Mouse (Mus musculus): ENCODE results near the gene Gm42957. TPM values are rescaled to one million over a fixed set of nuclear protein-coding genes. Genes with fewer than 3 reads are reported as not detected.

The Gm42957 gene
- polyA plus RNA-seq, 1 experiment from 2014 or later: not detected

- no peak for ATAC-seq (ENCODE audit: low read depth)
- H3K27ac ChIP-seq (ENCODE audit: low read depth, low read length): no peak overlapping the region
- H3K4me3 ChIP-seq (ENCODE audit: low read depth, low read length): no peak overlapping the region
- peaks cover 3% of the 10 kb centered on the region; the same call in 1 of the 2 replicates for H3K4me1 ChIP-seq (ENCODE audit: control insufficient read depth, insufficient read depth, low read length)
- H3K9ac ChIP-seq (replicated peaks; ENCODE audit: low read depth, low read length): no peak overlapping the region
- no peaks in the 10 kb centered on the region for H3K36me3 ChIP-seq (ENCODE audit: control insufficient read depth, insufficient read depth, low read length)
- no peaks in the 10 kb centered on the region for H3K27me3 ChIP-seq (ENCODE audit: control insufficient read depth, insufficient read depth, low read length)
- H3K9me3 ChIP-seq (ENCODE audit: control insufficient read depth, low read length): no peaks in the 10 kb centered on the region
- H3K4me2 ChIP-seq (ENCODE audit: low read depth, low read length): no peak overlapping the region
- 17% methylated on average over 3 of the region's 3 CpGs for WGBS
Measured at GRCm38 (mm10) chr3:96692506-96692905, 57.2 kb downstream of the Gm42957 start.

- WGBS: 81% methylated on average over 1 of the region's 1 CpGs
- no peaks in the 10 kb centered on the region for H3K36me3 ChIP-seq (ENCODE audit: control insufficient read depth, insufficient read depth, low read length)
- H3K27me3 ChIP-seq (ENCODE audit: control insufficient read depth, insufficient read depth, low read length): no peaks in the 10 kb centered on the region
- no peak overlapping the region for H3K4me3 ChIP-seq (ENCODE audit: low read depth, low read length)
- H3K4me2 ChIP-seq (ENCODE audit: low read depth, low read length): no peak overlapping the region
- peaks cover 3% of the 10 kb centered on the region; the same call in 1 of the 2 replicates for H3K4me1 ChIP-seq (ENCODE audit: control insufficient read depth, insufficient read depth, low read length)
- no peak for ATAC-seq (ENCODE audit: low read depth)
- no peaks in the 10 kb centered on the region for H3K9me3 ChIP-seq (ENCODE audit: control insufficient read depth, low read length)
- no peak overlapping the region for H3K9ac ChIP-seq (replicated peaks; ENCODE audit: low read depth, low read length)
- no peak overlapping the region for H3K27ac ChIP-seq (ENCODE audit: low read depth, low read length)
Measured at GRCm38 (mm10) chr3:96693579-96693978, 58.3 kb downstream of the Gm42957 start.

GRCm38 (mm10) chr3:96696198-96696765 lies 61.0 kb downstream of the Gm42957 start, which contains the start of gene Pias3:
Pias3 (plus strand) TSS chr3:96696384.
- Histone ChIP-seq H3K4me1 (ENCODE audit: control insufficient read depth, insufficient read depth, low read length) (peaks cover 3% of the 10 kb centered on the region; the same call in 1 of the 2 replicates), H3K27ac (ENCODE audit: low read depth, low read length) (peak within 1 kb of the TSS; percentile 87), H3K4me3 (ENCODE audit: low read depth, low read length) (peak within 1 kb of the TSS; percentile 87), H3K9me3 (ENCODE audit: control insufficient read depth, low read length) (no peaks in the 10 kb centered on the region), H3K9ac (replicated peaks; ENCODE audit: low read depth, low read length) (peak within 1 kb of the TSS; percentile 80), H3K36me3 (ENCODE audit: control insufficient read depth, insufficient read depth, low read length) (peaks cover 2% of the 10 kb centered on the region), H3K4me2 (ENCODE audit: low read depth, low read length) (peak within 1 kb of the TSS; percentile 52), H3K27me3 (ENCODE audit: control insufficient read depth, insufficient read depth, low read length) (no peaks in the 10 kb centered on the region)
- peak; percentile 53; the same call in 1 of the 2 replicates for ATAC-seq (ENCODE audit: low read depth)
- WGBS: under 1% methylated on average over 35 of the region's 35 CpGs

- ATAC-seq (ENCODE audit: low read depth): peak; percentile 92
- Histone ChIP-seq H3K4me1 (ENCODE audit: control insufficient read depth, insufficient read depth, low read length) (peaks cover 3% of the 10 kb centered on the region; the same call in 1 of the 2 replicates), H3K27ac (ENCODE audit: low read depth, low read length) (peak overlapping the region; percentile 87), H3K9me3 (ENCODE audit: control insufficient read depth, low read length) (no peaks in the 10 kb centered on the region), H3K9ac (replicated peaks; ENCODE audit: low read depth, low read length) (peak overlapping the region; percentile 80), H3K27me3 (ENCODE audit: control insufficient read depth, insufficient read depth, low read length) (no peaks in the 10 kb centered on the region), H3K4me2 (ENCODE audit: low read depth, low read length) (peak overlapping the region; percentile 52), H3K36me3 (ENCODE audit: control insufficient read depth, insufficient read depth, low read length) (peaks cover 10% of the 10 kb centered on the region), H3K4me3 (ENCODE audit: low read depth, low read length) (peak overlapping the region; percentile 87)
- WGBS: under 1% methylated on average over 78 of the region's 85 CpGs
Measured at GRCm38 (mm10) chr3:96696766-96697732, 61.8 kb downstream of the Gm42957 start.

GRCm38 (mm10) chr3:96698993-96699690 lies 63.9 kb downstream of the Gm42957 start:
- H3K4me3 ChIP-seq (ENCODE audit: low read depth, low read length): no peak overlapping the region
- H3K4me2 ChIP-seq (ENCODE audit: low read depth, low read length): no peak overlapping the region
- H3K27ac ChIP-seq (ENCODE audit: low read depth, low read length): no peak overlapping the region
- H3K36me3 ChIP-seq (ENCODE audit: control insufficient read depth, insufficient read depth, low read length): peaks cover 19% of the 10 kb centered on the region
- no peaks in the 10 kb centered on the region for H3K9me3 ChIP-seq (ENCODE audit: control insufficient read depth, low read length)
- H3K4me1 ChIP-seq (ENCODE audit: control insufficient read depth, insufficient read depth, low read length): peaks cover 3% of the 10 kb centered on the region; the same call in 1 of the 2 replicates
- ATAC-seq (ENCODE audit: low read depth): no peak
- 49% methylated on average over 19 of the region's 19 CpGs for WGBS
- H3K27me3 ChIP-seq (ENCODE audit: control insufficient read depth, insufficient read depth, low read length): no peaks in the 10 kb centered on the region
- no peak overlapping the region for H3K9ac ChIP-seq (replicated peaks; ENCODE audit: low read depth, low read length)

GRCm38 (mm10) chr3:96700376-96700775 lies 65.1 kb downstream of the Gm42957 start:
- no peak for ATAC-seq (ENCODE audit: low read depth)
- 54% methylated on average over 7 of the region's 7 CpGs for WGBS
- Histone ChIP-seq H3K36me3 (ENCODE audit: control insufficient read depth, insufficient read depth, low read length) (peaks cover 19% of the 10 kb centered on the region), H3K4me1 (ENCODE audit: control insufficient read depth, insufficient read depth, low read length) (peaks cover 3% of the 10 kb centered on the region; the same call in 1 of the 2 replicates), H3K4me3 (ENCODE audit: low read depth, low read length) (no peak overlapping the region), H3K9ac (replicated peaks; ENCODE audit: low read depth, low read length) (no peak overlapping the region), H3K27ac (ENCODE audit: low read depth, low read length) (no peak overlapping the region), H3K4me2 (ENCODE audit: low read depth, low read length) (no peak overlapping the region), H3K27me3 (ENCODE audit: control insufficient read depth, insufficient read depth, low read length) (no peaks in the 10 kb centered on the region), H3K9me3 (ENCODE audit: control insufficient read depth, low read length) (no peaks in the 10 kb centered on the region)

GRCm38 (mm10) chr3:96701003-96701402 lies 65.7 kb downstream of the Gm42957 start:
- WGBS: 88% methylated on average over 4 of the region's 4 CpGs
- Histone ChIP-seq H3K9ac (replicated peaks; ENCODE audit: low read depth, low read length) (no peak overlapping the region), H3K9me3 (ENCODE audit: control insufficient read depth, low read length) (no peaks in the 10 kb centered on the region), H3K27ac (ENCODE audit: low read depth, low read length) (no peak overlapping the region), H3K4me1 (ENCODE audit: control insufficient read depth, insufficient read depth, low read length) (peaks cover 3% of the 10 kb centered on the region; the same call in 1 of the 2 replicates), H3K36me3 (ENCODE audit: control insufficient read depth, insufficient read depth, low read length) (peaks cover 19% of the 10 kb centered on the region), H3K27me3 (ENCODE audit: control insufficient read depth, insufficient read depth, low read length) (no peaks in the 10 kb centered on the region), H3K4me3 (ENCODE audit: low read depth, low read length) (no peak overlapping the region), H3K4me2 (ENCODE audit: low read depth, low read length) (no peak overlapping the region)
- no peak for ATAC-seq (ENCODE audit: low read depth)

All from neural tube, embryonic 14.5 days (tissue).